Mouse (Mus musculus) hindbrain, embryonic 13.5 days (tissue): ENCODE results near the gene Trim28. TPM values are rescaled to one million over a fixed set of nuclear protein-coding genes. Genes with fewer than 3 reads are reported as not detected.
"Not testable (repeated sequence)": the region's sequence is repeated elsewhere in the genome, so short reads cannot be mapped to it uniquely, and the experiment has no call there.

Source experiments
- ATAC-seq: fragments of 200-750 bp; cut with Nextera tagmentation; 2 replicates; pipeline ENCODE4 v1.8.0; 2017; ENCODE audit warnings: moderate TSS enrichment; ENCODE audit not compliant: low FRiP score
- H3K27ac ChIP-seq: fragments of 300-500 bp; sonication (generic); 2 replicates; pipeline ENCODE4 v1.5.1; 2015; ENCODE audit warnings: inconsistent platforms, mild to moderate bottlenecking, moderate library complexity
- H3K27me3 ChIP-seq: fragments of 300-500 bp; sonication (generic); 2 replicates; pipeline ENCODE4 v1.6.1; 2015; ENCODE audit warnings: mild to moderate bottlenecking, inconsistent platforms
- H3K36me3 ChIP-seq: fragments of 300-500 bp; sonication (generic); 2 replicates; pipeline ENCODE4 v1.6.1; 2015; ENCODE audit warnings: mild to moderate bottlenecking, inconsistent platforms
- H3K4me1 ChIP-seq: fragments of 300-500 bp; sonication (generic); replicated peaks from 2 replicates; pipeline ENCODE4 v1.6.1; 2015; ENCODE audit warnings: inconsistent platforms
- H3K4me2 ChIP-seq: fragments of 300-500 bp; sonication (generic); 2 replicates; pipeline ENCODE4 v1.6.1; 2015; ENCODE audit warnings: inconsistent platforms, mild to moderate bottlenecking, moderate library complexity
- H3K4me3 ChIP-seq: fragments of 300-500 bp; sonication (generic); 2 replicates; pipeline ENCODE4 v1.5.1; 2015; ENCODE audit warnings: mild to moderate bottlenecking, inconsistent platforms
- H3K9ac ChIP-seq: fragments of 300-500 bp; sonication (generic); 2 replicates; pipeline ENCODE4 v1.6.1; 2015; ENCODE audit warnings: mild to moderate bottlenecking, inconsistent platforms
- H3K9me3 ChIP-seq: fragments of 300-500 bp; sonication (generic); 2 replicates; pipeline ENCODE4 v1.6.1; 2016; ENCODE audit warnings: inconsistent platforms
- WGBS: fragments of 180-500 bp; shearing (Covaris S2); methylation state at CpG from one replicate; pipeline ENCODE4 v1.1.7; 2015; 5-methylcytosine and 5-hydroxymethylcytosine counted together
- polyA plus RNA-seq: library from polyadenylated mRNA; unstranded; fragments of >200 nt; fragmentation: Nextera tagmentation; extraction: Ambion mirVana; gene quantifications from 2 replicates; pipeline ENCODE4 v1.2.1, GENCODE M21; 2015

Trim28 gene
- polyA plus RNA-seq, 1 experiment from 2014 or later = 216 TPM

- Histone ChIP-seq H3K9ac (peak overlapping the region; percentile 75), H3K27ac (peak overlapping the region; percentile 96), H3K27me3 (no peaks in the 10 kb centered on the region), H3K4me1 (peaks cover 12% of the 10 kb centered on the region), H3K4me3 (peak overlapping the region; percentile 62), H3K4me2 (peak overlapping the region; percentile 54), H3K9me3 (no peaks in the 10 kb centered on the region), H3K36me3 (no peaks in the 10 kb centered on the region; the same call in 1 of the 2 replicates)
- ATAC-seq = no peak
- 3% methylated on average over 15 of the region's 15 CpGs for WGBS
These were observed 55.0 kb downstream of the Trim28 start for GRCm38 (mm10) chr7:13053961-13054286.

- H3K27ac ChIP-seq = peak within 1 kb of the TSS; percentile 96
- H3K4me1 ChIP-seq = peaks cover 12% of the 10 kb centered on the region
- H3K9ac ChIP-seq = peak within 1 kb of the TSS; percentile 75
- no peaks in the 10 kb centered on the region for H3K27me3 ChIP-seq
- peak within 1 kb of the TSS; percentile 56 for H3K4me2 ChIP-seq
- H3K9me3 ChIP-seq = no peaks in the 10 kb centered on the region
- peak within 1 kb of the TSS; percentile 62 for H3K4me3 ChIP-seq
- H3K36me3 ChIP-seq = no peaks in the 10 kb centered on the region; the same call in 1 of the 2 replicates
- peak; percentile 95 for ATAC-seq
- under 1% methylated on average over 41 of the region's 41 CpGs for WGBS
These were observed 55.5 kb downstream of the Trim28 start, which contains the start of gene Mzf1 for GRCm38 (mm10) chr7:13054287-13055010. TSS of gene Mzf1 (minus strand) at chr7:13054764.

GRCm38 (mm10) chr7:13056913-13057700 is 58.2 kb downstream of the Trim28 start:
- H3K27ac ChIP-seq = no peak overlapping the region
- no peak overlapping the region for H3K9ac ChIP-seq
- WGBS = 60% methylated on average over 8 of the region's 8 CpGs
- H3K9me3 ChIP-seq = no peaks in the 10 kb centered on the region
- H3K4me1 ChIP-seq = peaks cover 12% of the 10 kb centered on the region
- ATAC-seq = no peak
- H3K27me3 ChIP-seq = no peaks in the 10 kb centered on the region
- no peak overlapping the region for H3K4me3 ChIP-seq
- no peak overlapping the region for H3K4me2 ChIP-seq
- H3K36me3 ChIP-seq = no peaks in the 10 kb centered on the region

GRCm38 (mm10) chr7:13059536-13059935 is 60.6 kb downstream of the Trim28 start:
- Histone ChIP-seq H3K4me3 (no peak overlapping the region), H3K4me2 (no peak overlapping the region), H3K36me3 (no peaks in the 10 kb centered on the region), H3K27me3 (no peaks in the 10 kb centered on the region), H3K9me3 (no peaks in the 10 kb centered on the region), H3K4me1 (peaks cover 6% of the 10 kb centered on the region; the same call in 1 of the 2 replicates), H3K9ac (no peak overlapping the region), H3K27ac (no peak overlapping the region)
- ATAC-seq = no peak
- WGBS = 90% methylated on average over 9 of the region's 9 CpGs

GRCm38 (mm10) chr7:13063399-13063798 is 64.5 kb downstream of the Trim28 start:
- H3K4me3 ChIP-seq, H3K36me3 ChIP-seq, H3K9me3 ChIP-seq, H3K9ac ChIP-seq, ATAC-seq, H3K27me3 ChIP-seq, H3K4me2 ChIP-seq, H3K27ac ChIP-seq, H3K4me1 ChIP-seq: not testable (repeated sequence)
- WGBS = 57% methylated on average over 2 of the region's 2 CpGs

- WGBS = 59% methylated on average over 5 of the region's 5 CpGs
- Histone ChIP-seq H3K4me2 (no peak overlapping the region), H3K9me3 (no peaks in the 10 kb centered on the region), H3K4me1 (no peaks in the 10 kb centered on the region), H3K36me3 (no peaks in the 10 kb centered on the region), H3K4me3 (no peak overlapping the region), H3K27ac (no peak overlapping the region), H3K27me3 (no peaks in the 10 kb centered on the region), H3K9ac (no peak overlapping the region)
- no peak for ATAC-seq
These were observed 73.4 kb downstream of the Trim28 start for GRCm38 (mm10) chr7:13072293-13072692.

Other genes with a start within 250 kb of the Trim28 start
- 20.1 and 22.9 TPM in 2 replicates for gene Zscan18, start 195.5 kb upstream of the Trim28 start, polyA plus RNA-seq
- 30.6 and 31.3 TPM in 2 replicates for gene Zfp329, start 180.3 kb upstream of the Trim28 start, polyA plus RNA-seq
- gene Zfp110, start 164.4 kb upstream of the Trim28 start, polyA plus RNA-seq = 28.9 and 33.3 TPM in 2 replicates
- 7.0 and 7.3 TPM in 2 replicates for gene Zfp128, start 117.9 kb upstream of the Trim28 start, polyA plus RNA-seq
- 10.6 and 10.9 TPM in 2 replicates for gene Zscan22, start 101.3 kb upstream of the Trim28 start, polyA plus RNA-seq
- gene Rps5, start 76.8 kb upstream of the Trim28 start, polyA plus RNA-seq = 661 and 665 TPM in 2 replicates
- 0.70 TPM in 2 replicates for gene Rnf225, start 71.7 kb upstream of the Trim28 start, polyA plus RNA-seq
- gene Zfp324, start 33.3 kb upstream of the Trim28 start, polyA plus RNA-seq = 13.6 and 13.7 TPM in 2 replicates
- gene Zfp446, start 21.3 kb upstream of the Trim28 start, polyA plus RNA-seq = 12.4 and 13.2 TPM in 2 replicates
- 0.19 and 0.44 TPM in 2 replicates for gene Slc27a5, start 922 bp upstream of the Trim28 start, polyA plus RNA-seq
- gene Zbtb45, start 10.9 kb downstream of the Trim28 start, polyA plus RNA-seq = 37.0 and 37.4 TPM in 2 replicates
- gene Chmp2a, start 35.7 kb downstream of the Trim28 start, polyA plus RNA-seq = 181 and 184 TPM in 2 replicates
- gene Ube2m, start 39.2 kb downstream of the Trim28 start, polyA plus RNA-seq = 80.3 and 95.9 TPM in 2 replicates
- gene Mzf1, start 55.6 kb downstream of the Trim28 start, polyA plus RNA-seq = 6.0 and 6.7 TPM in 2 replicates
- 0.03 and 0.04 TPM in 2 replicates for gene Vmn1r85, start 96.1 kb downstream of the Trim28 start, polyA plus RNA-seq
- gene Vmn1r86, start 120.8 kb downstream of the Trim28 start, polyA plus RNA-seq = not detected in 2 replicates
- gene Vmn1r87, start 141.0 kb downstream of the Trim28 start, polyA plus RNA-seq = not detected in 2 replicates
- gene Vmn1r88, start 160.5 kb downstream of the Trim28 start, polyA plus RNA-seq = not detected in 2 replicates
- not detected in 2 replicates for gene Vmn1r89, start 213.9 kb downstream of the Trim28 start, polyA plus RNA-seq